Mouse (Mus musculus) c-Kit-positive CD71-negative TER-119-negative erythroid progenitor cells, embryonic 14.5 days (primary cell): ENCODE data around the gene Scnn1a.

Experiments used
- DNase-seq: peaks from one replicate; pipeline ENCODE4 v3.0.0-alpha.2; 2013; ENCODE audit warnings: low read depth

The Scnn1a gene

DNA sequence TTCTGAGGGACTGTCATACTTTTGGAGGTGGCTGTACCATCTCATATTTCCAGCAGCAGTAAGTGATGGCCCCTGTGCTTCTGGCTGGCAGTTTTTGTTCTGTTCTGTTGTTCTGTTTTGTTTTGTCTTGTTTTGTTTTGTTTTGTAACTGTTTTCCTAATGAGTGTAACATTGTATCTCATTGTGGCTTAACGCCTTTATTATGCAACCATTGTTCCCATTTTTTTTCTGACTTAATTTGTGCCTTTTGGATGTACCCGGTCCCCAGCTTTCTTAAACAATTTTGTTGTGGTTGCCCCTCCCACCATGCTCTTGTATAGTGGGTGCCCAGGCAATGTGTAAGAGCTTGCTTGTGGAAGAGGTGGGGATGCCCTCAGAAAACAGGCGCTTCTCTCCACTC lies 21.7 kb downstream of the Scnn1a start:
- no peak for DNase-seq

DNA sequence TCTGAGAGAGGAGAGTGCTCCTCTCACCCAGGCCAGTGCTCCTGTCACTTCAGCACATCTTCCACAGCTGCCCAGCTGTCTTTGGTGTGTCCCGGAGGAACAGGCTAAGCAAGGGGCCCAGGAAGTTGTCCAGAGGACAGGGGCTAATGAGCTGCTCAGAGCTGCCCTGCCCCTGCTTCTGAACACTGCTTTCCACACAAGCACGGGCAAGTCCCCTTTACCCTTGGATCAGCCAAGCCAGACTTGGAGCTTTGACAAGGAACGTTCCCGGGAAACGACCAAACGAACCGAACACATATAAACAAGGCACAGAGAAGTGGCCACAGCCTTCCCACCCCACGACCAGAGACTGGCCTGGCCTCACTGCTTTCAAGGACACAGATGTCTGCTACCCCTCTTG lies 23.6 kb downstream of the Scnn1a start:
- no peak for DNase-seq

DNA sequence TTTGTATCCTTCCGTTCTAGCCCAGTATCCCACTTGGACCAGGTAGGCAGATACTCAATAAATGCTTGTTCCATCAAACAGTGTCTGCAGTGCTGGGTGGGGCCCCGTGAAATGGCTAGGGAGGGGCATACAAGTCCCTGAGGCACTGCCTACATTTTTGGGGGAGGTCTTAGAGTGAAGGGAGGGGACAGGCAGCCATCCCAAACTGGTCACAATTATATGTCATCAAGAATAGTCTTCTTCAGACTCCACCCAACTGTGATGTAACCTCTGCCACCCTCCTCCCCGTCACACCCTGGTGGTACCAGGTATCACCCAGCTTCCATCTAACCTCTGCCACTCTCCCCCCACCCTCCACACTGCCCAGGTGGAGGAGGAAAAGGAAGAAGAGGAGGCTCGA lies 24.4 kb downstream of the Scnn1a start:
- DNase-seq = no peak

DNA sequence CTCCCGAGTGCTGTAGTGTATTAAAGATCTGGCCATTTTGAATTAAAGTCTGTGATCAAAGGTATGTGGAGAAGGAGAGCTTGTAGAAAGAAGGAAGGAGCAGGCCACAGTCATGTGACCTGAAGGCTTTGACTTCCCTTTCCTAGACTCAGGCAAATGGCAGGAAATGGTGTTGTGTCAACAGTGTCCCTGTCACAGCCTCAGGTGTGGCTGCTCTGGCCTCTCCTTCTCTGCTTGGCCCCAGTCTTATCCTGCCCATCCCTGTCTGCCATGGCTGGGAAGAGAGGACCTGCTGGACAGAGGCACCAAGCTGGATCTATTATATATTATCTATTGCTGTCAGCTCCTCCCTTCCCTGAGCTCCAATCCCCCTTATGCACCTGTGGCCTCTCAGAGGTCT lies 25.2 kb downstream of the Scnn1a start:
- DNase-seq = no peak

DNA sequence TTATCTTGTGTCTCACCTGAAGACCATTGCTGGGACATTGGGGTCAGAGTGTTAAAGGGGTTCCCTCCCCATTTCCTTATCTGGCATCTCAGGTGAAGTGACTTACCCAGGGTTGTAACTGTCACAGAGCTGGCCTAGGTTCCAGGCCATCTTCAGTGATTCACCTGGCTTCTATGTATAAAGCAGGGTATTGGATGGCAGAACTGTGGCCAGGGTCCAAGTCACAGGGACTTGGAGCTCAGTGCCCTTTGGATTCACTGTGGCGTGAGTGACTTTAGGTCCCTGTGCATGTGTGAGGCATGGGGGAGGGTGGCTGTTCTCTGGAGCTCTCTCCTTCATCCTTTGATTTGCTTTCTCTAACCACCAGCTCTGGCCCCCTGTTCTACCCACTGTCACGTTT lies 25.6 kb downstream of the Scnn1a start:
- DNase-seq = no peak

DNA sequence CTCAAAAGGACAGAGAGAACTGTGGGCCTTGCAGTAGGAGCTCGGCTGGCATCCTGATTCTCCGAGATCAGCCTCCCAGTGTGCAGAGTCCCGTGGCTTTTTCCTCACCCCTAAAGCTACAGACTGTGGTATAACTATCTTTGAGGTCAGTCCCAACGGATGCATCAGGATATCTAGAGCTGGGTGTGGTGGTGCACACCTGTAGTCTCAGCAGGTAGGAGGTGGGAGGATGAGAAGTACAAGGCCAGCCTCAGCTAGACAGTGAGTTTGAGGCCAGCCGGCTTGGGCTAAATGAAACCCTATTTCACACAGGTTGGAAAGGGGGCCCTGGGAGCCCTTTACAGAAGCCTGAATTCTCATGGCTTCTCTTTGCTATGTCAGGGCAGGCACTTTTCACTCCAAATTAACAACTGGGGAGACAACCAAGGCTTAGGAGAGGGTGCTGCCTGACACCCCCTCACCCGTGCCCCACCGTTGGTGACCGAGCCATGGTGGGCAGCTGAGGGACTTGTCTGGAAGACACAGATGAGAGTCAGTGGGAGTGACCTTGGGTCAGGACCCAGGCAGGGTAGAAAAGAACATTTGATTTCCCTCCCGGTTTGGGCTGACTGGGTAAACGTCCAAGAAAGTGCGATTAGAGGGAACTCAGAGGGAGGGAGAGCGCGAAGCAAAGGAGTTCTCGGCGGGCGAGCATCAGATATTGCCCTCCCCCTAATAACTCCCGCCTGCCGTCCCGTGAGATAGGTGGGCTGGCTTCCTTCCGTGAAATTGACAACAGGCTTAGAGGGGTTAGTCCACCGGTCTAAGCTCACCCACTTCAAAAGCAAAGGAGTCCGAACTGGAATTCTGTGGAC lies 28.5 kb downstream of the Scnn1a start, which contains the start of gene Tnfrsf1a:
Gene Tnfrsf1a (plus strand): TSS at position 642 of the 854 bp plus-strand sequence.
- DNase-seq = no peak

DNA sequence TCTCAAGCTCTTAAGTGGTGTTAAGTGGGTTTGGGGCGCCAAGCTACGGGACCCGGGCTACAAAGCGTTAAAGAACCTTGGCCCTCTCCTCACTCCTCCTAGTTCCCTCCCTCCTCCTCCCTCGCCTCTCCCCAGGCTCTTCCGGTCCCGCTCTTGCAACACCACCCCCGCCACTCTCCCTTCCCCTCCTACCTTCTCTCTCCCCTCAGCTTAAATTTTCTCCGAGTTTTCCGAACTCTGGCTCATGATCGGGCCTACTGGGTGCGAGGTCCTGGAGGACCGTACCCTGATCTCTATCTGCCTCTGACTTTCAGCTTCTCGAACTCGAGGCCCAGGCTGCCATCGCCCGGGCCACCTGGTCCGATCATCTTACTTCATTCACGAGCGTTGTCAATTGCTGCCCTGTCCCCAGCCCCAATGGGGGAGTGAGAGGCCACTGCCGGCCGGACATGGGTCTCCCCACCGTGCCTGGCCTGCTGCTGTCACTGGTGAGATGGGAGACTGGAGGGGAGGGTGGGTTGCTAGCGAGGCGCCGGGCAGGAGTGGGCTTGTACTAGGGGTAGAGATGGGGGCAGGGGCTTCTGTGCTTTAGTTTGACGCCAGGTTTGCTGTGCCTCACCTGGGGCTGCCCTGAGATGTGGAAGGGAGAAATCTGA lies 29.2 kb downstream of the Scnn1a start:
- no peak for DNase-seq

DNA sequence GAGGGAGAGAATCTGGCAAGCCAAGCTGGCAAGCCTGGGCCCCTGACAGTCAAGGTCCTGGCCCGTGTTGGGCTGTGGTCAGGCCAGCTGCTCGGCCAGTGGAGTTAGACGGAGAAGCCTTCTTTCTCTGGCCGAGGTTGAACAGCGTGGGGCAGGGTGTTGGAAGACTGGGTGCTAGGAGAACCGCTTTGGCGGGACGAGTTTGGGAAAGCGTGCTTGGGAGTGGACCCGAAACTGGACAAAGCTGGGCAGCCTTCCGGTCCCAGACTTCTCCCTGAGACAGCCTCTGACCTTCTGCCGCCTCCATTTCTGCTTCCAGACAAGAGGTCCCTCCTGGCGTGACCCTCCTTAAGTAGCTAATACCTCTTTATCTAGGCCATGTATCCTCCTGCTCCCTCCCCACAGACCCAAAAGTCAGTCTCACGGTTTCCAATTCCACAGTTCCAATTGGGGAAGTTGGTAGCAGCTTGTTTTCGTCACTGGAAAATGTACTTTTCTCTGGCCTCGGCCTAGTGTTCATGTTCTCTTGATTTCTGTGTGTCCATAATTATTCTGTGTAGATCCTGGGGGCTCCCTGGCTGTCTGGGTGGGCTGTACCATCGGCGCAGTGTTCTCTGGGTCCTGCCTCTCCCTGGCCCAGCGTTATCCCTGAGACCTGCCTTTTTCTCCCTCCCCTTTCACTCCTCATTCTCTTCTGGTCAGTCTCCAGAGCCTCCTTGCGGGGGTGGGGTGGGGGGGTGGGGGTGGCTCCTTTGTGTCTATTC lies 30.0 kb downstream of the Scnn1a start:
- no peak for DNase-seq

DNA sequence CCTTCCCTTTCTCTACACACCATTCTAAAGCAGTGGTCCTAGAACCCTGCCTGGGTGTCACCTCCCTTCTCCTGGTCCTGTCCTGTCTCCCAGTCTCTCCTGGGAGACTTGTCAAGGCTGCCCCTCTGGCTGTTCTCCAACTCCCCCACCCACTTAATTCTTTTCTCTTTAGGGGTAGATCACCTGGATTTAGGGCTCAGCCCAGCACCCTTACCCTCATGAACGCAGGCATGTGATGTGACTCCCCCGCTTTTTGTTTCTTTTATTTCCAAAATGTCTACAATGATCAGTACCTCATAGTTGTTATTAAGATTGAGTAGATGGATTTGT lies 30.5 kb downstream of the Scnn1a start:
- DNase-seq = no peak

DNA sequence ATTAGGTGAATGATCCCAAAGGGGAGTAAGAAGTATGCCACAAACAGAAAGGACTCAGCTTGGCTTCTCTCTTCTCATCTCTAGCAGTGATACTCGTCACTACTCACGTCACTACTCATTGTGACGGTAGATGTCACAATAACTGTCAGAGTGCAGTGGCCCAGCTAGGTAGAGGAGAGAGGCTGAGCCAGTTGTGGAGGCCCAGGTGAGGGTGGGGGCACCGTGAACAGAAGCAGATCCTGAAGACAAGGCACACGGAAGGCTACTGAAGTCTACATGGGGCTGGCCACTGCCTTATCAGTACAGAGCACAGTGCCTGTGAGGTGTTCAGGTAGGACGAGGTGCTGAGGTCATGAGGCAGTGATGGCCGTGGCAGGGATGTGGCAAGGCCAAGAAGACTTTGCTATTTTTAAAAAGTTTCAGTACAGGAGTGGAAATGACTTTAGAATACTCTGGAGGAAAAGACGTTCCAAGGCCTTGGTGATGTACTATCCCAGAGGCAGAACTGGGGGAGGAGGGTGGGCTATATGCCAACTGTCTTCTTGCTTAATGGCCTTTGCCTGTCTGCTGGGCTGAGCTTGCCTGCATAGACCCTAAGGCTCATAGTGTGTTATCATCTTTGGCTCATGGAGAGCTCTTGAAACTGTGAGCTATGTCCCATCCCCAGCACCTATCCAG lies 31.0 kb downstream of the Scnn1a start:
- DNase-seq = no peak

DNA sequence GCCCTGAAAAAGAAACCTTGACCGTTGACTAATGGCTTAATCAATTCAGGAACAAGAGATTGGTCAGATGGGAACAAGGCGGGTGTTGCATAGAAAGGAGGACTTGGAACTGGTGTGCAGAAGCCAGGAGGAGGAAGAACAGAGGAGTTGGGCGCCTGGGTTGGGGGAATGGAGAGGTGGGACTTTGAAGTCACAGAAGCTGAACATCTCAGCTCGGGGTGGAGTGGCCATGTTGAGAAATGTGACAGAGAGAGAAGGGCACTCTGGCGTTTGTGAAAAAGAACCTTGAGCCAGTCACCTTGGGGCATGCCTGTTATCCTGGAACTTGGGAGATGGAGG lies 31.6 kb downstream of the Scnn1a start:
- no peak for DNase-seq

DNA sequence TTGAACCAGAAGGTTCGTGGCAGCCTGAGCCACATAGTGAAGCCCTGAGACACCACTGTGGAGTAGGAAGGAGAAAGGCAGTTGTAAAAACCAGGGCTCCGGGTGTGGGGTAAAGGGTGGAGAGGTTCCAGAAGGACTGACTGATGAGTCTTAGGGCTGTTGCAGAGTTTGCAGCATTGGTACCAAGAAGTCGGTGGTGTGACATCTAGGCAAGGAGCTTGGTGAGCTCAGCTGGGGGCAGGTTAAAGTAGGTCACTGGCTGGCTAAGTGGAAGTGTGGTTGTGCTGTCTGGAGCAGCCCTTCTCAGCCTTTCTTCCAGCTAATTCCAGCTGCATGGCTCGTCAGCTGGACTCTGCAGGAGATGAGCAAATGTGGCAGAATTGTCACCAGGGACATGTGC lies 32.4 kb downstream of the Scnn1a start:
- no peak for DNase-seq

DNA sequence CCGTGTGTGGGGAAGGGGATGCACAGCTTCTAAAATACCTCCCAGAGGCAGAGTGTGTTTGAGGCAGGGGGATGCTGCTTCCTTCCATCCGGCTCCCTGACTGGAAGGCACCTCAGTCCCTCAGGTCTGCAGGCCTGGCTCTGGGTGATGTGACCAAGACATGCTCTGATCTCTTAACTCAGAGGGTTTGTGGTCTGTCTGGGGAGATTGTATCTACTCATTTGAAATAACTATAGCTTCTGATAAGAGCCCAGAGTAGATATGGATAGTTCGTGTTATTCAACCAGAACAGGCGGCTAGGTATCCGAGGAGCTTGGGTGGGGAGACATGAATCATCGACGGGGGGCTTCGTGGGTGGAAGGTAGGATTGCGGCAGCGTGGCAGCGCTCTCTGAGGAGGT lies 32.8 kb downstream of the Scnn1a start:
- DNase-seq = no peak

DNA sequence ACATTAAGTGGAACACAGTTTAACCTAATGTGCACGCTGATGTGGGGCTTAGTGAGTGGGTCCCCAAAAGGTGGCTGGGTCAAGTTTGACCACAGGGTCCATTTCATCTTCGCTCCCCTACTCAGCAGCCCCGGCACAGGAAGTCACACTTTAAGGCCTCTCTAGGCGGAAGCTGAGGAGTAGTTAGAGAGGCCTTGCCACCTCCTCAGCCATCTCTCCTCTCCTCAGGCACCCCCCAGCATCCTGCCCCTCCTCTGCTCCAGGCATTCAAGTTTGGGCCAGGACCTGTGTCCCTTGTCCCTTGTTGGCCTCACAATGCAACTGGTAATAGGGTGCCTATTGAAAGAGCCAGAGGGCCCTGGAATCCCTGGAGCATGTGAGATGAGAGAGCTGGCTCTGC lies 33.2 kb downstream of the Scnn1a start:
- DNase-seq = no peak

DNA sequence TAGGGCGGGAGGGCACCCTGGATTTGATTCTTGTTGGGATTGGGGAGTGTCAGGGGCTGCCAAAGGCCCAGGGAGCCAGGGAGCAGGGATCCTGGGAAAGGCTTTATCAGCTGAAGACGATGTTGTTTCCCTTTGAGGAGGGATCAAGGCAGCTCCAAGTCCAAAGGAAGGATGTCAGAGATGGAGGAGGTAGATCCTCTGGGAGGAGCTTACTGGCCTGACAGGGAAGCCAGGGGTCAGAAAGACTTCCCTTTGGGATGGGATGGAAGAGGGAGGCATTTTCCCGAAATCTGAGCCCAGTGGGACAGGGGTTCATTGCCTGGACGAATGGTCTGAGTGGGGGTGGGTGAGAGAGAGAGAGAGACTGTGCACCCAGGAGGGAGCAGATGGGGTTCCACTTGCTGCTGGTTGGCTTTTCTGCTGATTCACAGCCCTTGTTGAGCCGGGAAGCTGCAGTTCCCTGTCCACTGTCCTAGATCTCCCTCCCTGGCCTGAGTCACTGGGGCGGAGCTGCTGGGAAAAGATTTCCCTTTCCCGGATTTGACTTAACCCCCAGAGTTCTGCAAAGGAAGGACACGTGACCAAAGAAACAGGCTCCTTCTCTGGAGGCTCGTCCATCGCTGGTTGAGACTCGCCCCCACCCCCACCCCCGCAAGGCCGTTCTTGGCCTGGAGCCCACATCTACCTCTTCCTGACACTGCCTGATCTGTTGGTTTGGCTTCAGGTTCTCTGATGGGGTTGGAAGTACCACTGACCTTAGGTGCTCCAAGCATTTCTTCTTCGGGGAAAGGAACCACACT lies 34.1 kb downstream of the Scnn1a start:
- DNase-seq = no peak

DNA sequence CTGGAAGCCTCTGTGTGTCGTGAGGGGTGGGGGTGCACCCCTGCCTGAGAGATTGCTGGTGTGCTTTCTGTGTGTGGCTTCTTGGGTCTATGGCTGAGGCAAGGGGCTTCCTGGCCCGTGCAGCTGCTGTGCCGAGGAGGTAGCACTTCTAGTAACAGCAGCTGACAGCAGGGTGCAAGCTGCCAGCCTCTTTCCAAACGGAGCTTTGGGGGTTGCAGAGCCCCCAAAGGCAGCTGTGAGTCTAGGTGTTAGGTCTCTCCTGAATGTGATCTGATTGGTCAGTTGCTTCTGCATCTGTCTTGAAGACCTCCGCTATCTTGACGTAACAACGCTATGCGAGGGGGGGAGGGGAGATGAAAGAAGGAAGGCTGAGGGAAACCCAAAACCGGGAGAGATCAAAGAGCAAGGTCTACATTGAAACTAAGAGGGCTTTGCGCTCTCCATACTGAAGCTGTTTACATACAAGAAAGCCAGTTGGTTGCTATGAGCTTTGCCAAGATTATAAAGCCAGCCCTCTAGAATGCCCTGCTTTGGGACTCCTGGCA lies 34.8 kb downstream of the Scnn1a start:
- DNase-seq = no peak

DNA sequence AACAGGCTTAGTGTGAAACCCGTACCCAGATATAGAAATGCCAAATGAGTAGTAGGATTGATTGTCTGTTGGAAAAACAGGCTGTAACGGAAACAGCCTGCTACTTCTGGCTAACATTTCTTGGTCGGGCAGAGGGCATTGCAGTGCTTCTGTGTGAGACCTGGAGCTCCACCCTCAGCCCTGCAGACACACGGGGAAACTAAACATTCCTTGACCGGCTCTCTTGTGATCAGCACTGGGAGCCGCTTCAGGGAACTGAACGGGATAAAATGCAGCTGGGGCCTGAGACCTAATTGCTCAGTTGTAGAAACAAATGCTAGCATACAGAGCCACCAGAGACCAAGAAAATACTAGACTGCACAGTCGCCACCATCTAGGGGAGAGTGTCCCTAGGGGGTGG lies 35.8 kb downstream of the Scnn1a start:
- no peak for DNase-seq

DNA sequence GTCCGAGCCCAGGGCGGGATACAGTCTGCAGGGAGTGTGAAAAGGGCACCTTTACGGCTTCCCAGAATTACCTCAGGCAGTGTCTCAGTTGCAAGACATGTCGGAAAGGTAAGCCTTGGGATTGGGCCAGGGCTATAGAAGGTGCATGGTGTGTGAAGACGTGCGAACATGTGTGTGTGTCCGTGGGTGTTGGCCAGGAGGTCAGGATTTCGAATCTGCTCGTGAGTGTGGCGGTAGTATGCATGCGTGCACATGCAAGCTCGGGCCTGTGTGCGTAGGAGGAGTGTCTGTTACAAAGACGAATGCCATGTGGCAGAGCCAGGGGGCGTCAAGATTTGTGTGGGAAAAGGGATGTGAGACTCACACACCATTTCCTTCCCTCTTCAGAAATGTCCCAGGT lies 36.9 kb downstream of the Scnn1a start:
- DNase-seq = no peak

DNA sequence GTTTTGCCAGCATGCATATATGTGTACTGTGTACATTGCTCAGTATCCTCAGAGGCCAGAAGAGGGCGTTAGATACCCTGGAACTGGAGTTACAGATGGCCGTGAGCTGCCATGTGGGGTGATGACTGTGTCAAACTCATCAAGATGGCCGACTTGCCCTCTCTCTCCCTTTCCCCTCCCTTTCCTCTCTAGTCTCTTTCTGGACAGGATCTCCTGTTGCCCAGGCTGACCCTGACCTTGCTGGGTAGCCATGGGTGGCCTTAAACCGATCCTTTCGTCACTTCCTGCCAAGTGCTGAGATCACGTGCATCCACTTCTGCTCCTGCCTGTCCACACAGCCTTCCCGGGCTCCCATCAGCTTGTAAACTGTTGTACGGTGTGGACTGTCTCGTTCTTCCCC lies 39.5 kb downstream of the Scnn1a start:
- DNase-seq = no peak

DNA sequence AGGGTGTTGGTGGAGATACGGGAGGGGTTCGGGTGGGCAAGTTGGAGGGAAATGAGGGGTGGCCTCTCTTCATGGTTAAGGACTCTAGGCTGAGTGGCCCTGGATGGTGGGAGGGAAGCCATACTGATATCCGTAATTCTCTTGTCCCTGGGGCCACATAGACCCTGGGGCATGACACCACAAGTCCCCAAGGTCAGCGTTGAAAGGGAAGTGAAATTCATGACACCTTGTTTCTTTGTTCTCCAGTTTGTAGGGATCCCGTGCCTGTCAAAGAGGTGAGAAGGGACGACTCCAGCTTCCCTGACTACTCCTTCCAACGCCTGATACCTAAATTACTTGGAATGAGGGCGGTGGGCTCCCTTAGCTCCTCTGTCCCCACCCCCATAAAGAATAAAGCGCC lies 40.4 kb downstream of the Scnn1a start:
- DNase-seq = no peak

DNA sequence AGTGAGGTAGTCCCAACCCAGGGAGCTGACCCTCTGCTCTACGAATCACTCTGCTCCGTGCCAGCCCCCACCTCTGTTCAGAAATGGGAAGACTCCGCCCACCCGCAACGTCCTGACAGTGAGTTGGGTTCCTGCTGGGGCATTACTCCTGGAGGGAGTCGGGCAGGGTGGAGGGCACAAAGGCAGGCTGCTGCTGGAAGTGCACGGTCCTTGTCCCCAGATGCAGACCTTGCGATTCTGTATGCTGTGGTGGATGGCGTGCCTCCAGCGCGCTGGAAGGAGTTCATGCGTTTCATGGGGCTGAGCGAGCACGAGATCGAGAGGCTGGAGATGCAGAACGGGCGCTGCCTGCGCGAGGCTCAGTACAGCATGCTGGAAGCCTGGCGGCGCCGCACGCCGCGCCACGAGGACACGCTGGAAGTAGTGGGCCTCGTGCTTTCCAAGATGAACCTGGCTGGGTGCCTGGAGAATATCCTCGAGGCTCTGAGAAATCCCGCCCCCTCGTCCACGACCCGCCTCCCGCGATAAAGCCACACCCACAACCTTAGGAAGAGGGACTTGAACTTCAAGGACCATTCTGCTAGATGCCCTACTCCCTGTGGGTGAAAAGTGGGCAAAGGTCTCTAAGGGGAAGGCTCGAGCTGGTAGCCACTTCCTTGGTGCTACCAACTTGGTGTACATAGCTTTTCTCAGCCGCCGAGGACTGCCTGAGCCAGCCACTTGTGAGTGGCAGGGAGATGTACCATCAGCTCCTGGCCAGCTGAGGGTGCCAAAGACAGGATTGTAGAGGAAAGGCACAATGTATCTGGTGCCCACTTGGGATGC lies 41.2 kb downstream of the Scnn1a start:
- no peak for DNase-seq
